Mouse (Mus musculus) skeletal muscle tissue, adult 2 months (tissue): Measurements from ENCODE around the gene Surf2.

Experiments used
- DNase-seq: peaks from one replicate; pipeline ENCODE4 v3.0.0-alpha.2; 2012; ENCODE audit warnings: low read depth, low spot score

The Surf2 gene

GRCm38 (mm10) chr2:26960756-26961155, 44.6 kb downstream of the Surf2 start:
- no peak for DNase-seq

- peak; percentile 94 for DNase-seq
These were observed 48.0 kb downstream of the Surf2 start, which contains the start of gene Rexo4 for GRCm38 (mm10) chr2:26963923-26964723. Gene Rexo4 (minus strand): TSS chr2:26964386.

- no peak for DNase-seq
These were observed 48.7 kb downstream of the Surf2 start for GRCm38 (mm10) chr2:26964724-26965370.

- no peak for DNase-seq
These were observed 51.1 kb downstream of the Surf2 start for GRCm38 (mm10) chr2:26967262-26967661.
